Mouse (Mus musculus): Measurements from ENCODE around the gene Acad12.

Acad12 gene

DNA sequence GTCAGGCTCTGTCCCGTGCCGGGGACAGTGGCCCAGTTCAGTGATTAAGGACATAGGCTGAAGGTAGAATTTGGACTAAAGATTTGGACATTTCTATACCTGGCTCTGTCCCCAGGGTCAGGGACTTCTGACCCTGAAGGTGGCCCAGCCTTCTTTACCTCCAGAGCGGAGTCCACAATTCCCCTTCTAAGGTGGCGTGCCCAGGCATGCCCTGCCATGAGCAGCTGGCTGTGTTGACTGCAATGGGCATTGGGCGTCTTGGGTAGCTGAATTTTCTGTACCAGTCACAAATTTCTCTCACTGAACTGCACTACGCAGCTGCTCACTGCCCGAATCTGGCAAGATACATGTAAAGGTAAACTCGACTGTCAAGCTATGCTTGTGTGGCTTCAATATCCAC, 36.8 kb downstream of the Acad12 start:
- DNase-seq: no peak

DNA sequence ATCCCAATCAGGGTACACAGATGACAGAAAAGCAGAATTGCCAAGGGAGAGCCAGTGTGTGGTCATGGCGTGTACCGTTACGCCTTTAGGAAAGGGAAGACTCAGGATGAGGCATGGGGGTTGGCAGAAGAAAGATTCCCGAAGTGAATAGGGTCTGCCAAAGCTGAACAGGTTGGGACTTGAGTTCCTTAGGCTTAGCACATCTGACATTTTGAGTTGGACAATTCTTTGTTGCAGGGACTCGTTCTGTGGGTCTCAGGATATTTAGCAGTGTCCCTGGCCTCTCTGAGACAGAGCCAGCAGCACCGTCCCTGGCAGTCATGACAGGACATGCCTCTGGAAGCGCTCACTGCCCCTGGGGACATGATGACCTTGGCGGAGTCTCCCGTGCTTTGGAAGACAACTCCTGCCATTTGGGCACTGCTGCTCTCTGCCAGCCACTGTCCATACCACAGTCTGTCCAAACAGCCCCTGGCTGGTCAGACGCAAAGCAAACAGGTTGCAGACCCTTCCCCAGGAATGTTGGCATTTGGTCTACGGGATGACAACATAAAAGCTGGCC, 41.7 kb downstream of the Acad12 start:
- DNase-seq: no peak

DNA sequence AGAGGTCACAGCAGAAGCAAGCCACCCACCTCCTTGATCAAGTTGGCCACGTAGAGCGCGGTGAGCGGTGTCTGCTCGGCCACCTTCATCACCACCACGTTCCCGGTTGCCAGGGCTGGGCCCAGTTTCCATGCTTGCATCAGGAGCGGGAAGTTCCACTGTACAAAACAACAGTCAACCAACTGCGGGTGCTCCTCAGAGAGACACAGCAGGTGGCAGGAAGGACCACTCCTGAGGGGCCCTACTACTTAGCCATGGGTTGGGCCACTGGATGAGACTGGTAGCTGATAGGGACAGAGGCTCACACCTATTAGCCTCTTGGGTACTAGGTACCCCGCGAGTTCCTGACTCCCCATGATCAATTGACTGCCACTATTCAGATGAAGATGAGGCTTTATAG, 42.9 kb downstream of the Acad12 start:
- no peak for DNase-seq

DNA sequence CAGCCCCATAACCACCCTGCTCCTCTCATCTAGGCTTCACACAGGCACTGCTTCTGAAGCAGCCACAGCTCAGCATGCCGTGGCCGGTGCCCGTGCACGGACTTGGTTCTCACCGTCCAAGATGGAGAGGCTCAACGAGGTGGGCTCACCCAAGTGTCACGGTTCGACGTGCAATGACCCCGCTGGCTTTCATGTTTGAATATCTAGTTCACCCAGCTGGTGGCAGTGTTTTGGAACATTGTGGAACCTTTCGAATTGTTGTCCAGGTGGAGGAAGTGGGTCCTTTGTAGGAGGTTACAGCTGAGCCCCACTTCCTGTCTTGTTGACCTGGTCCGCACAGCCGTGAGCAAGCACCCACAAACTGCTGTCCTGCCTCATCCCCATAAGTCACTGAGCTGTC, 44.6 kb downstream of the Acad12 start:
- peak; percentile 40 to 62 for DNase-seq

DNA sequence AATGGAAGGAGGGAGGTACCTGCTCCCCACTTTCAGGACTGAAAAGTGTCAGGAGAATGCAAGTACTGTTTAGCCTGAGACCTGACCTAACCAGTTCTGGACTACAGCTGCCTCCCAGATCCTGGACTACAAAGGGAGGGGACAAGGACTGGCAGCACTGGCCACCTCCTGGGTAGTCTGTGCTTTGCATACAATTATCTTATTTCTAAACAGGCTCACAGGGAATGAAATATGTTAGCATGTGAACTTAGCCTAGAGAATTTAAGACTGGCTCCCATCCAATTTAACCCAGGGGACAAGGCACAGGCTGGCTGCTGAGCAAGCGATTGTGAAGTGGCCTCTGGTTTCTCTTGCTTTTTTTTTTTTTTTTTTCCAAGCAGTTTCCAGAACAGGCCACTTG, 48.0 kb downstream of the Acad12 start:
- DNase-seq: no peak

DNA sequence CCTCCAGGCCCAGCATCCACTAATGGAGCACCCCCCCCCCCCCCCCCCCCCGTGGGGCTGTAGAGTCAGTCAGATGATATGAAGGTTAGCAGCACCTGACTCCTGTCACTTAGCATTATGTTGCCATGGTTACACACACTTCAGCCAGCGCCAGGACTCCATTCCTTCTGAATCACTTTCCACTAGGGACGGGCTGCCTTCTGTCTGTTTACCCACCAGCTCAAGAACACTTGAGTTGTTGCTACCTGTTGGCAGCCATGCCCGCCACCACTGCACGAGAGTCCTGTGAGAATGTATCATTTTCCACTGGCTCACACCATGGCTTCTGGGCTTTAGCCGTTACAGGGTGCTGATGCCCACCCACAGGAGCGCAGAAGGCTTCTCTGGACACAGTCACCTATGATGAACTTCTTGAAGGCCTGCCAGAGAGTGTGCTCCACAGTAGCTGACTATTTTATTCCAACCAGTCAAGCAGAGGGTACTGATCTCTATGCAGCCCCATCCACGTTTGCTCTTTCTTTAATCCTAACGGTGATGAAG, 48.8 kb downstream of the Acad12 start:
- no peak for DNase-seq

DNA sequence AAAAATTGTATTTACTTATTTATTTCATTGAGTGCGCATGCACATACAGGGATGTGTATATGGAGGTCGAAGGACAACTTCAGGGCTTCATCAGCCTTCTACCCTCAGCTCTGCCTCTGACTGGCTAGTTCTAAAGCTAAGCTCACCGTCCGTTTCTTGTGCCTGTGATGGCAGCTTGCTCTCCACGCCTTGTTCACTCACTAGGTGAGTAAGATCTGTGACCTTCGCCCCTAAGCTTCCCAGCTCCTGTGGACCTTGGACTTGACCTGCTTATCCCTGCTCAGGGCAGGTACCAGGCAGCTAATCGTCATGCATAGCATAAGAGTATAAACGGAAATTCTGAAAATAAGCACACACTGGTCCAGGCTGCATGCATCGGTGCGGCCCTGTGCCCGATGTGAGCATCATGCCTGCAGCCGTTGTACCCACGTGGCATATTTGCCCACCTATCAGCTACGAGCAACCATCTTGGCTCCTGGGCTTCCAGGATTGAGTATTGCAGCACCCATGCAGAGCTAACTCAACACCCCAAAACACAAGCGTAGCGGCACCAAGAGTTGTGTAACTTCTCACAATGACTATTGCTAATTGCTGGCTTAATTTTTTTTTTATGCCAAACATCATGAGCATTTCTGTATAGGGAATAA, 52.6 kb downstream of the Acad12 start:
- DNase-seq: no peak

DNA sequence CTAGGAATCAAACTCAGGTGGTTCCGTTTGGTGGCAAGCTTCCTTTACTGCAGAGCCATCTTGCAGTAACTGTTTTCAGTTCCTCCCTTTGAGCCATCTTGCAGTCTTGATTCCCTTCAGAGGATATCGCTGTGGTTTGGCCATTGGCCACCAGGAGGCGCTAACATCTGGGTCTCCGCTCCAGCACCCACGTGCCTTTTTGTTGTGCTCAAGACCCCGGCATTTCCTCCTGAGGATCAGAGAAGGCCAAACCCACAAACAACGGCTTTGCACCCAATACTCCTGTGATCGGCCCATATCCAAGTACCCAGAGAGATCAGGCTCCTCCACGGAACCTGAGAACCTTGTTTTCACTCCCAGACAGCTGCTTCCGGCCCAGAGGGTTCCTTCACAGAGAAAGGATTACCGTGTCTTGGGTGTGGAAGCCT, 54.3 kb downstream of the Acad12 start:
- peak; percentile 89 to 93 for DNase-seq

DNA sequence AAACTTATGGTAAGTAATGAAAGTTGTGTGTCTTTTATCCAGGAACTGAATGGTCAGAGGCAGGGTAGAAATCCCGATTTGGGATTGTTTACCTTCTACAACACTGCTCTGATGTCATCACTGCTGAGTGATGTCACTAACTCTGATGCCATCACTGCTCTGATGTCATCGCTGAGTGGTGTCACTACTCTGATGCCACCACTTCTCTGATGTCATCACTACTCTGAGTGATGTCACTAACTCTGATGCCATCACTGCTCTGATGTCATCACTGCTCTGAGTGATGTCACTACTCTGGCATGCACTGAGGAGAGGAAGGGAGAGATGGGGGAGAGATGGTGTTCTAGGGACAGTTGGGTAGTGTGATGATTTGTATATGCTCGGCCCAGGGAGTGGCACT, 56.3 kb downstream of the Acad12 start:
- DNase-seq: no peak

DNA sequence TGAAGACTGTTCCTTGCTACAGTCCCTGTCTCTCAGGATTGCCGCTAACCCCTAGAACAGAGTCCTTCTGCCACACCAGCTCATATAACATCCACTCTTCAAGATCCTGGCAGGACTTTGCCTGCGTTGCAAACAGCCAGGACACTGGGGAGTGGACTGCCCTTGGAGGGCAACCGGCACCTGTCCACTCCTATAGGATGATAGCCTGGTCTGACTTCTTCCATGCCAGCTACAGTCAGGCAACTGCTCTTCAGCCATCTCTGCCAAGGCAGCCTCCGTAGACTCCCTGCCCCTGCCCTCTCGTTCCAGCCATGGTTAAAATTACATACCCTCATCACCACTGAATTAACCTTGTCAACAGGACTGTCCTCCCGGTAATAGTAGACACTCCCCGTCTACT, 69.5 kb downstream of the Acad12 start:
- DNase-seq: no peak

DNA sequence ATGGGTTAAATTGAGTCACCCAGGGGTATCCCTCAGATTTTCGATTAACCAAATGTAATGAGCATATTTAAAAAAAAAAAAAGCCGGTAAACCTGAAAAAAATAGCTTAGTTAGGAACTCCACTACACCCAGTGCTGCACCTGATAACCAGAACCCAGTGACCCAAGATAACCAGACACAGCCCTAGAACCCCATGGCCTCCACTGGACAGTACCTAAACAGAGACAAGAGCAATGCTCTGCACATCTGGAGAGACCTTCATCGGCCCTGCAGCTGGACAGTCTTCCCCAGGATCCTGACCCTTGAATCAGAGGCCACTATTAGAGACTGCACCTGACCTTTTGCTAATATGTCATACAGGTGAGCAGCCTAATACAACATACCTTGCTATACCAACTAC, 71.7 kb downstream of the Acad12 start:
- DNase-seq: no peak

Measured in thymus, postnatal 36 days (tissue).